Mouse (Mus musculus) liver, embryonic 12.5 days (tissue): ENCODE results near the gene Sar1b. TPM values are rescaled to one million over a fixed set of nuclear protein-coding genes. Genes with fewer than 3 reads are reported as not detected.
"Not testable (repeated sequence)": the region's sequence is repeated elsewhere in the genome, so short reads cannot be mapped to it uniquely, and the experiment has no call there.

Source experiments
- ATAC-seq: fragments of 200-750 bp; cut with Nextera tagmentation; 2 replicates; pipeline ENCODE4 v1.8.0; 2017; ENCODE audit warnings: moderate number of reproducible peaks, mild to moderate bottlenecking, moderate library complexity
- H3K27ac ChIP-seq: fragments of 300-500 bp; sonication (generic); 2 replicates; pipeline ENCODE4 v1.5.1; 2016; ENCODE audit warnings: mild to moderate bottlenecking
- H3K27me3 ChIP-seq: fragments of 300-500 bp; sonication (generic); replicated peaks from 2 replicates; pipeline ENCODE4 v1.6.1; 2016; ENCODE audit warnings: mild to moderate bottlenecking, moderate library complexity
- H3K36me3 ChIP-seq: fragments of 300-500 bp; sonication (generic); 2 replicates; pipeline ENCODE4 v1.6.1; 2016; ENCODE audit warnings: mild to moderate bottlenecking, moderate library complexity
- H3K4me1 ChIP-seq: fragments of 300-500 bp; sonication (generic); 2 replicates; pipeline ENCODE4 v1.6.1; 2016
- H3K4me2 ChIP-seq: fragments of 300-500 bp; sonication (generic); 2 replicates; pipeline ENCODE4 v1.6.1; 2016; ENCODE audit warnings: mild to moderate bottlenecking, moderate library complexity
- H3K4me3 ChIP-seq: fragments of 300-500 bp; sonication (generic); 2 replicates; pipeline ENCODE4 v1.5.1; 2016; ENCODE audit warnings: mild to moderate bottlenecking, moderate library complexity
- H3K9ac ChIP-seq: fragments of 300-500 bp; sonication (generic); 2 replicates; pipeline ENCODE4 v1.6.1; 2016; ENCODE audit warnings: mild to moderate bottlenecking, moderate library complexity
- H3K9me3 ChIP-seq: fragments of 300-500 bp; sonication (generic); replicated peaks from 2 replicates; pipeline ENCODE4 v1.6.1; 2016; ENCODE audit warnings: mild to moderate bottlenecking, moderate library complexity
- WGBS: fragments of 180-500 bp; shearing (Covaris S2); methylation state at CpG from one replicate; pipeline ENCODE4 v1.1.7; 2016; ENCODE audit not compliant: insufficient replicate concordance; 5-methylcytosine and 5-hydroxymethylcytosine counted together
- polyA plus RNA-seq: library from polyadenylated mRNA; unstranded; fragments of >200 nt; fragmentation: Nextera tagmentation; extraction: Ambion mirVana; gene quantifications from 2 replicates; pipeline ENCODE4 v1.2.1, GENCODE M21; 2016

Sar1b gene
- polyA plus RNA-seq, 1 experiment from 2014 or later, result 88.7 TPM

DNA sequence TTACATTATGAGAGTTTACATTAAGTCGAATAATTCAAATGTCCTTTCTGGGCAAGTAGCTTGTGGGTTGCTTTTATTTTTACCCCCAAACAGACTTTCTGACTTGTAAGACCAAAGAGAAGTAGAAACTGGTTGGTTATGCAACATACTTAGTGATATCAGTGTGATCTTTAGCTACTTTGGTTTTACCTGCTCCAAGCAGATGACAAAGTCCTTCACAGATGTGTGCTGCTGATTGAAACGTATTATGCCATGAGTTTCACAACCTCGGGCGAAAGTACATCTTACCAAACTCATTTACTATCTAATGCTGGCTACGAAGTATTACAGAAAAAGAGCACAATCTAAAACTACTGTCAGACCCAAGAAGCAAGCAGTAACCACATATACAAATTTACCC, 5.9 kb upstream of the Sar1b start:
- Histone ChIP-seq H3K9me3 (no peaks in the 10 kb centered on the region), H3K27ac (peak overlapping the region; percentile 77; the same call in 1 of the 2 replicates), H3K4me3 (no peak overlapping the region), H3K9ac (no peak overlapping the region), H3K27me3 (peaks cover 13% of the 10 kb centered on the region), H3K36me3 (peaks cover 8% of the 10 kb centered on the region), H3K4me2 (0 out of 2 replicates have a peak overlapping the region, but pooled peaks have one; percentile 86), H3K4me1 (peaks cover 41% of the 10 kb centered on the region)
- ATAC-seq, result no peak
- WGBS, result 51% methylated on average over 5 of the region's 5 CpGs

DNA sequence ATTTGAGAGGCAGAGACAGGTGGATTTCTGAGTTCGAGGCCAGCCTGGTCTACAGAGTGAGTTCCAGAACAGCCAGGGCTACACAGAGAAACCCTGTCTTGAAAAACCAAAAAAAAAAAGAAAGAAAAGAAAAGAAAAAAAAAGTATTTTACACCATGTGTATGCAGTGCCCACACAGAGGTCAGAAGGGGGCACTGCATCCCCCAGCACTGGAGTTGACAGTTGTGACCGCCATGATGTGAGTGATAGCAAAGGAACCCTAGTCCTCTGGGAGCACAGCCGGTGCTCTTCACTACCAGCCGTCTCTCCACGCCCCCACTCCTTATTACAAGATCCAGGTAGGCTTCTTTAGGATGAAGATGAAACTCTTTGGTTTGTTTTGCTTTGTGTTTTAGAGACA, 5.3 kb upstream of the Sar1b start:
- H3K9ac ChIP-seq, H3K4me3 ChIP-seq, H3K4me2 ChIP-seq, H3K9me3 ChIP-seq, ATAC-seq, H3K36me3 ChIP-seq, H3K27ac ChIP-seq: not testable (repeated sequence)
- Histone ChIP-seq H3K4me1 (peaks cover 42% of the 10 kb centered on the region), H3K27me3 (peaks cover 13% of the 10 kb centered on the region)
- WGBS, result 79% methylated on average over 5 of the region's 5 CpGs

DNA sequence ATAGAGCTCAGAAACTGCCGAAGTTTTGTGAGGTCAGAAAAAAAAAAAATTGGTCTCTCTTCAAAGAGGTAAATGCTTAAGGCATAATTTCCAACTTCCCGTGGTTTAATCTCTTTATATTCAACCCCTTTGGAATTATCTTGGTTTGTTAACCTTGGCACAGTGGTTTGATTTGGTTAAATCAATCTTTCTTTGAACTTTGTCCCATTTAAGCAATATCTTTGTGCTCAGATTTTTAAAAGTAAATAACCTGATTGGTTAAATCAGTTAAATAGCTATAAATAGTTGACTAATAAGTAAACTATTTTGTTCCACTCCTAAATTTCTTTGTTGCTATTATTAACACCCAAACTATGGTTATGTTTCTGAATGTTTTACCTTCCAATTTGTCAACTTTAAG, 4.2 kb upstream of the Sar1b start:
- WGBS, result 69% methylated on average over 2 of the region's 2 CpGs
- no peak overlapping the region for H3K4me3 ChIP-seq
- H3K27me3 ChIP-seq, result peaks cover 13% of the 10 kb centered on the region
- no peaks in the 10 kb centered on the region for H3K36me3 ChIP-seq
- no peak for ATAC-seq
- H3K4me2 ChIP-seq, result no peak overlapping the region
- peaks cover 34% of the 10 kb centered on the region for H3K4me1 ChIP-seq
- no peak overlapping the region for H3K27ac ChIP-seq
- no peak overlapping the region for H3K9ac ChIP-seq
- no peaks in the 10 kb centered on the region for H3K9me3 ChIP-seq

DNA sequence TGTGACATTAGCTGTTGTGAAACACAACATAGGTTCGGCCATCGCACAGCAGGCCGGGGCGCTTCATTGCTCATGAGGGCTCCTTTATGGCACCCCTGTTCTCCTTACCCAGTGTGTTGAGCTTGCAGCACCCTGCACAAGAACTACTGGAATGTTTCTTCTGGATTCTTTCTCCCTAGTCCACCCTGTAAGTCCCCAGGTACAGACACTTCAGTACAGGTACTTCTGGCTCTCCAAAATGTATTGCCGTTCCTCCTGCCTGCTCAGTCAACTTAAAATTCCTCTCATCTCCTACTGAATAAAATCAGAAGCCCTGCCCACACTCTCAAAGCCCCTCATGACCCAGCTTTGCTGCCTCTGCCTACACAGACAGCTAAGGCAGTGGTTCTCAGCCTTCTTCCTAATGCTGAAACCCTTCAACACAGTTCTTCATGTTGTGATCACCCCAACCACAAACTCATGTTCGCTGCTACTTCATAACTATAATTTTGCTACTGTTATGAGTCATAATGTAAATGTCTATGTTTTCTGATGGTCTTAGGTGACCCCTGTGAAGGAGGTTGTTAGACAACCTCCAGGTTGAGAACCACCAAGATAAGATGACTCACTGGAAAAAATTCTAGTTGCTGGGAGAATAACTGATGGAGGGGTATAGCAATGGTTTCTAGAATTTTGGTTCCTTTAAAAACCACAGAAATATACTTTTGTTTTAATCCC, 3.4 kb upstream of the Sar1b start:
- H3K4me3 ChIP-seq, result no peak overlapping the region
- no peak for ATAC-seq
- H3K4me1 ChIP-seq, result peaks cover 34% of the 10 kb centered on the region
- peaks cover 13% of the 10 kb centered on the region for H3K27me3 ChIP-seq
- H3K9me3 ChIP-seq, result no peaks in the 10 kb centered on the region
- H3K9ac ChIP-seq, result no peak overlapping the region
- H3K27ac ChIP-seq, result no peak overlapping the region
- 78% methylated on average over 6 of the region's 6 CpGs for WGBS
- no peak overlapping the region for H3K4me2 ChIP-seq
- no peaks in the 10 kb centered on the region for H3K36me3 ChIP-seq

DNA sequence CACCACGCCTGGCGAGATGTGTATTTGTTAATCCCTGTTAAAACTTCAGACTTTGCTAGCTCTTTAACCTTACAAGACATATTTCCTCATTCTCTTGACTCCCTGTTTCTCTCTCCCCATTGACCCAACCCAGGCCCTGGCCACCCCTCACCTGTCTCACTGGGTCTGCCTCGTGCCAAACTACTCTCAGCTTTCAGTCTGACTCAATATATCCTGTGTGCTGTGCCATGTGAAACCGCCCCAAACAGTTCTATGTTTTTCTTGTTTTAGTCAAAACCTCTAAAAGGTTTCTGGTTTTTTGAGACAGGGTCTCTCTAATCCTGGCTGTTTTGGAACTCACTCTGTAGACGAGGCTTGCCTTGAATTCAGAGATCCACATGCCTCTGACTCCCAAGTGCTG, 2.2 kb upstream of the Sar1b start:
- H3K4me2 ChIP-seq, result no peak overlapping the region
- no peak overlapping the region for H3K9ac ChIP-seq
- H3K4me1 ChIP-seq, result peaks cover 38% of the 10 kb centered on the region
- H3K27me3 ChIP-seq, result peaks cover 13% of the 10 kb centered on the region
- WGBS, result 55% methylated on average over 5 of the region's 5 CpGs
- H3K9me3 ChIP-seq, result no peaks in the 10 kb centered on the region
- H3K36me3 ChIP-seq, result no peaks in the 10 kb centered on the region
- ATAC-seq, result no peak
- no peak overlapping the region for H3K27ac ChIP-seq
- H3K4me3 ChIP-seq, result no peak overlapping the region

DNA sequence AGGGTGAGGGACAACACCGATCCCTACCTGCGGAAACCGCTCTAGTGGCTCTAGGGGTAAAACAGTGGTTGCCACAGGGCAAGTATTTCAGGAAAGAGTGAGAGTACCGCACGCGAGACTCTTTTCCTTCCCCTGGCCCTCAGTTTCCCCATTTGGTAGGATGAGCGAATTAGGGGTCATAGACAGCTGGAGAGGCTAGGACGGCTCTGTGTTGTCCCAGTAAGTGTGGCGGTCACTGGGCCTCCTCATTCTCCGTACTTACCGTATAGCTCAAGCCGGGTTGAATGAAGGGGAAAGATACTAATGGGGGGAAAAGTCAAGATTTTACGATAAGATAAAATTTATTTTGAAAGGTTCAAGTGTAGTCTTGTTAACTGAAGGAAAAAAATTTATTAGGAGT, 468 bp downstream of the Sar1b start:
- Histone ChIP-seq H3K9ac (peak overlapping the region; percentile 91), H3K4me2 (peak overlapping the region; percentile 75), H3K4me1 (peaks cover 34% of the 10 kb centered on the region), H3K27ac (peak overlapping the region; percentile 66), H3K4me3 (peak overlapping the region; percentile 93), H3K27me3 (peaks cover 13% of the 10 kb centered on the region), H3K36me3 (no peaks in the 10 kb centered on the region), H3K9me3 (no peaks in the 10 kb centered on the region)
- ATAC-seq, result peak; percentile 53; the same call in 1 of the 2 replicates
- WGBS, result 3% methylated on average over 13 of the region's 13 CpGs

DNA sequence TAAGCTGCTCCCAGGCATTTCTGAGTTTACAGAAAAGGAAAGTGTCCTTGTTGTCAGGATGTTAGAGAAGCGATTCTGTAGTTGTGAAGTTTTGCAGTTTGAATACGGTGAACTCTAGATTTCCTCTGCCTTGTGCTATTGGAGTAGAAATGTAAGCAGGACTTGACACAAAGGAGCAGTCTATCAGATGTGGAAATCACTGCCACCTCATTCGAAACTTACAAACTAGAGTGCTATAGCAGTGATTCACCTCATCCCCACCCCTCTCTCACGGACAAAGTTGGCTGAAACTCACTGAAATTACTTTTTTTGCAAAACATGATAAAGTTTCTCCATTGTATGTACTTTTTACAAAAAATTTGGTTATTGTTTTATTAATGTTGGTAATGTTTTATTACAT, 1.3 kb downstream of the Sar1b start:
- peak overlapping the region; percentile 93 for H3K4me3 ChIP-seq
- H3K27ac ChIP-seq, result no peak overlapping the region
- 64% methylated on average over 4 of the region's 4 CpGs for WGBS
- no peaks in the 10 kb centered on the region for H3K9me3 ChIP-seq
- H3K9ac ChIP-seq, result 0 out of 2 replicates have a peak overlapping the region, but pooled peaks have one; percentile 91
- H3K4me2 ChIP-seq, result peak overlapping the region; percentile 75
- no peak for ATAC-seq
- peaks cover 39% of the 10 kb centered on the region for H3K4me1 ChIP-seq
- H3K27me3 ChIP-seq, result peaks cover 10% of the 10 kb centered on the region
- H3K36me3 ChIP-seq, result no peaks in the 10 kb centered on the region

DNA sequence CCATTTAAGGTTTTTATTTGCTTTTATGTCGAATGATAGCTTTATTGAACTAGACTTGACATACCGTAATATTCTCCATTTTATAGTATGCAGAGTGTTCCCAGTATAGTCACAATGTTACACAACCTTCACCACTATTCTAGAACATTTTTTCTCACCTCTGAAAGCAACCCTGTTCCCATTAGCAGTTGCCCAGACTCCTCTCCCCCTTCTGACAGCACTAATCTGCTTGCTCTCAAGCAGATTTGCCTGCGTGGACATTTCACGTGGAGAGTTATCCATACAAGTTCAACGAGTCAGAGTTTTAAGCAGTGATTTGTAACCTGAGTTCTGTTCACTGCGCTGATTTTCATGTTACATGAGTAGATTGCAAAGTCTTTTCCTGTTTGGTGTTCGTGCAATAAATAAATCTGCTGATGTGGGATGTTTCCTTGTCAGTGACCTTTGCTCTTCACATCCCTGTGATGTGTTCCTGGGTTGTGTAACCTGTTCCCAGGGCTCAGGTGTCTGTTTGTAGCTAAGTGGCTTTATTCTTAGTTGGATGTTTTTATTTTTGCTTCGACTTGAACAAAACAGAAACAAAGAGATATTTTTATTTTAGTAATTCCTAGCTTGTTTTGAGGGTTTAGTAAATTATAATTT, 4.2 kb downstream of the Sar1b start:
- Histone ChIP-seq H3K27ac (peak overlapping the region; percentile 50; the same call in 1 of the 2 replicates), H3K9me3 (no peaks in the 10 kb centered on the region; the same call in 1 of the 2 replicates), H3K4me2 (no peak overlapping the region), H3K4me3 (no peak overlapping the region), H3K9ac (no peak overlapping the region), H3K36me3 (0 out of 2 replicates have a peak, but pooled peaks cover 7% of the 10 kb centered on the region), H3K27me3 (no peaks in the 10 kb centered on the region), H3K4me1 (peaks cover 38% of the 10 kb centered on the region)
- no peak for ATAC-seq
- WGBS, result 66% methylated on average over 8 of the region's 8 CpGs

DNA sequence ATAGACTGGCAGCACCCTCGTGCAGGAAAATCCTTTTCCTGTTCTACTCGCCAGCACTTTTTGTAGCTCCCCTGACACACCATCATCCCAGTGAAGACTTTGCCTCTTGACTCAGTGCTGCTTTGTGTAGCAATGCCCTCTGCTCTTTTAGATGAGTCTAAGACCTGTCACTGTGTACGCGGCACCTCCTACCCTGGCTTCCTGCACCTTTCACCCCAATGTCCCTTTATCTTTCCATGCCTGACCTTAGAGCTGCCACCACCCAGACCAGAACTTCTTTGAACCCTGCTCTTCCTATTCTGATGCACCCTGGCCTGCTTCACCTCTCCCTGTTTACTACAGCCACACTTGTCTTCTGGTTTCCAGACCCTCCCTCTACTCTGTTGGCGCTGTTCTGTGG, 4.8 kb downstream of the Sar1b start:
- peaks cover 32% of the 10 kb centered on the region for H3K4me1 ChIP-seq
- H3K4me3 ChIP-seq, result no peak overlapping the region
- no peaks in the 10 kb centered on the region for H3K27me3 ChIP-seq
- no peak overlapping the region for H3K9ac ChIP-seq
- 0 out of 2 replicates have a peak, but pooled peaks cover 10% of the 10 kb centered on the region for H3K36me3 ChIP-seq
- H3K27ac ChIP-seq, result peak overlapping the region; percentile 23; the same call in 1 of the 2 replicates
- H3K4me2 ChIP-seq, result no peak overlapping the region
- H3K9me3 ChIP-seq, result no peaks in the 10 kb centered on the region; the same call in 1 of the 2 replicates
- WGBS, result 56% methylated on average over 5 of the region's 5 CpGs
- ATAC-seq, result peak; percentile 45

DNA sequence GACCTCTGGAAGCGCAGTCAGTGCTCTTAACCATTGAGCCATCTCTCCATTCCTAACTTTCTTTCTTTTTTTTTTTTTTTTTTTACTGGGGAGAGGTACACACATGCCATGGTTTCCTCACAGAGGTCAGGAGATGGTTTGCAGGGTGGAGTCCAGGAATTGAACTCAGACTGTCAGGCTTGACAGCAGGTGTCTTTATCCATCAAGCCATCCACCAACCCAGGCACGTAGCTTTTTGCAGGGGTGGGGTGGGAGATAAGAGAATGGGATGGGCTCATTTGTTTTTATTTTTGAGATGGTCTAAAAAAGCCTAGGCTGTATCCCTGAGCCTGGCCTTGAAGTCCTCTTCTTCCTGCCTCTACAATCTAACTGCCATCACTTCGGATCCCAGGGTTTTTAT, 12.0 kb downstream of the Sar1b start:
- WGBS, result 62% methylated on average over 3 of the region's 3 CpGs
- H3K27me3 ChIP-seq, result no peaks in the 10 kb centered on the region
- H3K36me3 ChIP-seq, result peaks cover 39% of the 10 kb centered on the region
- H3K4me1 ChIP-seq, result peaks cover 25% of the 10 kb centered on the region
- no peak overlapping the region for H3K27ac ChIP-seq
- H3K4me3 ChIP-seq, result no peak overlapping the region
- 0 out of 2 replicates have a peak overlapping the region, but pooled peaks have one; percentile 7 for H3K4me2 ChIP-seq
- H3K9ac ChIP-seq, result no peak overlapping the region
- H3K9me3 ChIP-seq, result no peaks in the 10 kb centered on the region; the same call in 1 of the 2 replicates
- ATAC-seq, result peak; percentile 65

DNA sequence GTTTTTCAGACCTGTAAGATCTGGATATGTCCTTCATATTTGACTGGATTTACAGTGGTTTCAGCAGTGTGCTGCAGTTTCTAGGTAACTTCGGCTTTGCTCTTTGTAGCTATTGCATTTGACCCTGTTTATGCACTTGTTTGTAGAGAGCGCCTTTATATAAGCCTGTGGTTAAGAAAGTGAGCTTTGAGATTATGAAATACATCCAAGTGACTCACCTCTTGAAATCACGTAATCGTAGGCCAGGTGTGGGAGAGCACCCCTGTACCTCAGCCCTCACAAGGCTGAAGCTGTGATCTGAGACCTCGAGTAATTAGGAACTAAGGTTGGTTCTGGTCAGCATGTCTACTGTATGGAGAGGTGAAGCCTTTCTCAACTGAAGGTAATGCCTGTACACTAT, 14.0 kb downstream of the Sar1b start:
- no peak for ATAC-seq
- Histone ChIP-seq H3K27me3 (no peaks in the 10 kb centered on the region), H3K9ac (no peak overlapping the region), H3K27ac (no peak overlapping the region), H3K9me3 (no peaks in the 10 kb centered on the region; the same call in 1 of the 2 replicates), H3K4me3 (no peak overlapping the region), H3K4me2 (no peak overlapping the region), H3K4me1 (peaks cover 25% of the 10 kb centered on the region), H3K36me3 (peaks cover 54% of the 10 kb centered on the region)
- 78% methylated on average over 5 of the region's 5 CpGs for WGBS

DNA sequence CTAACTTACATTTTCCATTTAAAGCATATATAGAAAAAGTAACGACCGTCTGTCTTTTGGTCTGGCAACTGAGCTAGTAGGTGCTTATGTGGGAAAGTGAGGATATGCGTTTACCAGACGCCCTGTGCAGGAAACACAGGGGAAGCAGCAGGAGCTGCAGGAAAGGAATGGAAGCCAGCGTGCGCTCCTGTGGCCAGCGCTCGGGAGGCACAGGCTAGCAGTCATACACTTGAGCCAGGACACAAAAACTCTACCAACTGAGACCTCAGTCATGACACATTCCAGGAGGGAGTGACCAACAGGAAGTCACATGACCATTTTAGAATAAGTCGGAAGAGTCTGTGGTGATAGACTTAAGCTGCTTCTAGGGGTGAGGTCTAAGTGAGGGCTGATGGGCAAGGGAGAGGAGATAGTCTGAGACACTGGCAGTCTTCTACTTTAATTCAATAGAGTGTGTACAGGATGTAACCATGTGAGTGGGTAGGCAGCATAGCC, 17.3 kb downstream of the Sar1b start:
- no peak for ATAC-seq
- H3K9ac ChIP-seq, result no peak overlapping the region
- H3K4me3 ChIP-seq, result no peak overlapping the region
- peak overlapping the region; percentile 4; the same call in 1 of the 2 replicates for H3K27ac ChIP-seq
- 78% methylated on average over 9 of the region's 9 CpGs for WGBS
- H3K9me3 ChIP-seq, result no peaks in the 10 kb centered on the region
- no peaks in the 10 kb centered on the region for H3K27me3 ChIP-seq
- peaks cover 9% of the 10 kb centered on the region for H3K4me1 ChIP-seq
- peaks cover 72% of the 10 kb centered on the region for H3K36me3 ChIP-seq
- no peak overlapping the region for H3K4me2 ChIP-seq
